Mouse (Mus musculus) MEL (cell line): ENCODE measurements at regions not wholly inside any gene's neighbourhood (a gene's known extent, or its start where the extent isn't known, plus 50 kb on each side); places are given as distances from the start of the nearest gene placed in this dataset.
A peak's percentile ranks its signal among the peaks of the same experiment; 100 is the strongest.

Source experiments
- CTCF ChIP-seq, 3 experiments: IDR thresholded peaks in 2 of 3; conservative IDR thresholded peaks in 1 of 3; 2 replicates each; pipeline ENCODE4 v1.5.1; 2011 to 2012; ENCODE audit warnings: low read length in 3 of 3, low read depth in 2 of 3, mild to moderate bottlenecking in 2 of 3, improper control_type of control experiment in 1 of 3, inconsistent platforms in 1 of 3, mixed read lengths in 1 of 3, moderate library complexity in 1 of 3; ENCODE audit not compliant: control insufficient read depth in 1 of 3, insufficient read depth in 1 of 3, poor library complexity in 1 of 3, severe bottlenecking in 1 of 3
- EP300 ChIP-seq, 2 experiments: IDR thresholded peaks; 2 replicates each; pipeline ENCODE4 v1.6.1; 2011; ENCODE audit warnings: improper control_type of control experiment in 2 of 2, low read length in 2 of 2, low read depth in 1 of 2, mild to moderate bottlenecking in 1 of 2
- MAX ChIP-seq: IDR thresholded peaks from 2 replicates; pipeline ENCODE4 v1.6.1; 2011; ENCODE audit warnings: low read length, improper control_type of control experiment
- MAZ ChIP-seq: IDR thresholded peaks from 2 replicates; pipeline ENCODE4 v1.6.1; 2012; ENCODE audit warnings: low read depth, mild to moderate bottlenecking, inconsistent platforms, low read length, improper control_type of control experiment
- MYC ChIP-seq: IDR thresholded peaks from 2 replicates; pipeline ENCODE4 v1.6.1; 2011; ENCODE audit warnings: low read depth, mild to moderate bottlenecking, low read length, improper control_type of control experiment, moderate library complexity
- POLR2A ChIP-seq, 2 experiments: IDR thresholded peaks; 2 replicates each; pipeline ENCODE4 v1.6.1; 2011 to 2012; ENCODE audit warnings: low read length in 2 of 2, mild to moderate bottlenecking in 2 of 2, control low read depth in 1 of 2, improper control_type of control experiment in 1 of 2, low read depth in 1 of 2, moderate library complexity in 1 of 2; ENCODE audit not compliant: control insufficient read depth in 1 of 2, insufficient read depth in 1 of 2, poor library complexity in 1 of 2
- RCOR1 ChIP-seq: IDR thresholded peaks from 2 replicates; pipeline ENCODE4 v1.6.1; 2012; ENCODE audit warnings: low read depth, mild to moderate bottlenecking, inconsistent platforms, low read length, improper control_type of control experiment
- SIN3A ChIP-seq: IDR thresholded peaks from 2 replicates; pipeline ENCODE4 v1.6.1; 2012; ENCODE audit warnings: low read length, improper control_type of control experiment, inconsistent platforms
- TAL1 ChIP-seq: IDR thresholded peaks from 2 replicates; pipeline ENCODE4 v1.6.1; 2012; ENCODE audit warnings: mild to moderate bottlenecking, inconsistent platforms, low read length, moderate library complexity, mixed read lengths

DNA sequence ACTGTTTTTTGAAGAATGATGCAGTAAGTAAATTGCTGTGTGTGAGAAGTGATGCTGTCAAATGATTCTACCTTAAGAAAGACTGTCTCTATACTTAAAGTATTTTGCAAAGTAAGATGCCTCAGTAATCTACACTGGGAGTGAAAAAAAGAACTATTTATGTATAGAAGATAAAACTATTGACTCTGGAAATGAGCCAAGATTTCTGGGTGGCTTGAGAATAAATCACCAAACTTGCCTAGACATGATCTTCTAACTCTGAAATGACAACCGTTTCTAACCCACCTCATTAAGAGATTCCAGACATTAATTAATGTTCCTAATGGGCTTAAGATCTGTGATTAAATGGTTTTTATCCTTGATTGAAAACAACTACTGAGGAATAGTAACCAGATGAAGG lies 58.0 kb upstream of the Chd1 start:
- no peak for TF ChIP-seq EP300 (IDR thresholded peaks at IDR 0.05; ENCODE audit: low read depth in 1 of 2, low read length in 2 of 2)
- TF ChIP-seq MAZ = no peak
- no peak for TF ChIP-seq POLR2A (IDR thresholded peaks at IDR 0.05; ENCODE audit: control insufficient read depth in 1 of 2, insufficient read depth in 1 of 2, low read depth in 1 of 2, low read length in 2 of 2, poor library complexity in 1 of 2)
- no peak for TF ChIP-seq CTCF (IDR thresholded peaks at IDR 0.05 in 2 of 3, conservative IDR thresholded peaks at IDR 0.05 in 1 of 3; ENCODE audit: control insufficient read depth in 1 of 3, insufficient read depth in 1 of 3, low read depth in 2 of 3, low read length in 3 of 3, poor library complexity in 1 of 3, severe bottlenecking in 1 of 3)
- no peak for TF ChIP-seq MYC
- no peak for TF ChIP-seq SIN3A
- TF ChIP-seq MAX = no peak
- TF ChIP-seq TAL1 = no peak
- TF ChIP-seq RCOR1 = peak; percentile 56; the same call in 1 of the 2 replicates
